Mouse (Mus musculus): ENCODE data around the gene Olfr273. TPM values are rescaled to one million over a fixed set of nuclear protein-coding genes. Genes with fewer than 3 reads are reported as not detected.

Olfr273 gene
- polyA plus RNA-seq (2017; shearing (Covaris generic)), result 0.11 TPM

DNA sequence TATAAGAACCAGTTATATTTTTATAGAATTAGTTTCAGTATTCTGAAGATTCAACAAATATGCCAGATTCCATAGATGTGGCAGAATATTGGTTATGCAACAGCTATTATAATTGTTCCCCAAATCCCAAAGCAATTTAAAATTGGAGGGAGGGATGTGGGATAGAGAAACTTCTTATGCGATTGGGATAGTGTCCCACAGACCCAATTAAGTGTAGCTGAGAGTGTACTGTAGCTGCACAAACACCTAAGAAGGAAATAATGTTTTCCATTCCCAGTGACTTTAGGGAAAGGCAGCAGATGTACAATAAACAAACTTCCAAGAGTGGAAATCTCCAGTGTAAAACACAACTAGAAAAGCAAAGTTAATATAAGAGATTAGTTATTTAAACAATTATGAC is at the start of gene Olfr273:
Olfr273 (minus strand) TSS at position 101 of the 400 bp plus-strand sequence.

DNA sequence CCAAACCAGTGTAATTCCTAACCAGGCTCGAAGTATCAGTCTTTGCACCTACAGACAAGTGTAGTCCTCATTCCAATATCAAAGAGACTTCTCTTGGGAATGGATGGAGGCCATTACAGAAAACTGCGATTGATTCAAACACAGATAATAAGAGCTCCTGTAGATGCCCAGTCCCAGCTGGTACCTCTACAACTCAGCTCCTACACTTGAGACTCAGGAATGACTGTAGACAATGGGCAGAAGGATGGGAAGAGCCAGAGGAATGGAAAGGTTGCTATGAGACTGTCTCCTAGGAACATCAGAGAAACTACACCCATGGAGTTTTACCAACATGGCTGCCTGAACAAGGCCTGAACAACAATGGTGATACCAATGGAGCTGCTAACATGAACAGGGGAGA is 44.7 kb downstream of the Olfr273 start, which contains the start of gene Olfr275:
Olfr275 (plus strand) TSS at position 301 of the 400 bp plus-strand sequence.

Other genes with a start within 250 kb of the Olfr273 start
- not detected for gene Olfr275, start 44.6 kb downstream of the Olfr273 start, polyA plus RNA-seq (2017; shearing (Covaris generic))
- not detected for gene Olfr272, start 59.9 kb upstream of the Olfr273 start, polyA plus RNA-seq (2017; shearing (Covaris generic))
- gene Olfr270, start 105.3 kb upstream of the Olfr273 start, polyA plus RNA-seq (2017; shearing (Covaris generic)), result not detected
- gene Nipsnap3a, start 130.0 kb upstream of the Olfr273 start, polyA plus RNA-seq (2017; shearing (Covaris generic)), result not detected
- gene Nipsnap3b, start 152.6 kb upstream of the Olfr273 start, polyA plus RNA-seq (2017; shearing (Covaris generic)), result 80.4 TPM

All from CD4-positive, CD25-positive, alpha-beta regulatory T cell (primary cell).